Mouse (Mus musculus) left cerebral cortex, postnatal 36 days (tissue): Measurements from ENCODE around the gene Gsc. TPM values are rescaled to one million over a fixed set of nuclear protein-coding genes. Genes with fewer than 3 reads are reported as not detected.
A peak's percentile ranks its signal among the peaks of the same experiment; 100 is the strongest.
"Not testable (repeated sequence)": the region's sequence is repeated elsewhere in the genome, so short reads cannot be mapped to it uniquely, and the experiment has no call there.

Source experiments
- DNase-seq, 2 experiments: peaks; one replicate each; pipeline ENCODE4 v3.0.0; 2021 to 2022; ENCODE audit warnings: low spot score in 2 of 2, mixed read lengths in 1 of 2
- intact Hi-C: fragments of 180-260 bp; cut with DNase I; formaldehyde crosslinking; loops from one replicate; pipeline ENCODE4 v1.15.1; 2025
- total RNA-seq, 2 experiments: library from RNA; stranded (reverse); gene quantifications; 2 replicates each; pipeline ENCODE4 v1.2.3; 2021

Gene Gsc
- total RNA-seq, 2 experiments from 2014 or later = not detected

- intact Hi-C loops = no loop called here
- no peak for DNase-seq
These were observed 6.2 kb downstream of the Gsc start for GRCm38 (mm10) chr12:104466930-104467329.

GRCm38 (mm10) chr12:104461372-104461771 is 11.8 kb downstream of the Gsc start:
- DNase-seq = no peak
- intact Hi-C loops = no loop called here

GRCm38 (mm10) chr12:104459377-104459776 is 13.8 kb downstream of the Gsc start:
- intact Hi-C loops = no loop called here
- no peak for DNase-seq

GRCm38 (mm10) chr12:104453002-104453401 is 20.1 kb downstream of the Gsc start:
- DNase-seq = no peak
- intact Hi-C loops = no loop called here

- DNase-seq = no peak
- intact Hi-C loops = no loop called here
These were observed 22.9 kb downstream of the Gsc start for GRCm38 (mm10) chr12:104450257-104450656.

- intact Hi-C loops = no loop called here
- no peak for DNase-seq
These were observed 25.0 kb downstream of the Gsc start for GRCm38 (mm10) chr12:104448099-104448498.

GRCm38 (mm10) chr12:104447056-104447455 is 26.1 kb downstream of the Gsc start:
- intact Hi-C loops, DNase-seq: not testable (repeated sequence)

GRCm38 (mm10) chr12:104443716-104444115 is 29.4 kb downstream of the Gsc start:
- no peak for DNase-seq
- intact Hi-C loops = loop anchor here (5.0 kb wide), 1 partner anchor 254 kb away; no protein-coding TSS in a partner anchor

- DNase-seq = peak; percentile 78 to 88
- intact Hi-C loops = loop anchor here (1.0 to 5.0 kb wide), 2 partner anchors 257 to 499 kb away; no protein-coding TSS in a partner anchor
These were observed 32.9 kb downstream of the Gsc start for GRCm38 (mm10) chr12:104440087-104440760.

GRCm38 (mm10) chr12:104433951-104434735 is 39.0 kb downstream of the Gsc start:
- intact Hi-C loops = no loop called here
- DNase-seq = no peak

- intact Hi-C loops = no loop called here
- DNase-seq = no peak
These were observed 39.9 kb downstream of the Gsc start for GRCm38 (mm10) chr12:104433214-104433613.

GRCm38 (mm10) chr12:104431359-104431758 is 41.8 kb downstream of the Gsc start:
- no peak for DNase-seq
- intact Hi-C loops = no loop called here

- intact Hi-C loops = no loop called here
- no peak for DNase-seq
These were observed 46.2 kb downstream of the Gsc start for GRCm38 (mm10) chr12:104426915-104427314.

GRCm38 (mm10) chr12:104425591-104425990 is 47.5 kb downstream of the Gsc start:
- no peak for DNase-seq
- intact Hi-C loops = no loop called here

GRCm38 (mm10) chr12:104422615-104423392 is 50.3 kb downstream of the Gsc start:
- no peak for DNase-seq
- intact Hi-C loops = no loop called here

Other genes with a start within 250 kb of the Gsc start
- gene Serpina3g, start 237.1 kb downstream of the Gsc start, total RNA-seq = under 1 TPM in 1 of 2 experiments, not detected in 1; 0.57 TPM
- not detected for gene Serpina3i, start 210.2 kb downstream of the Gsc start, total RNA-seq
- gene Serpina3j, start 158.8 kb downstream of the Gsc start, total RNA-seq = not detected
- not detected for gene Serpina3k, start 134.8 kb downstream of the Gsc start, total RNA-seq
- not detected for gene Serpina3m, start 134.8 kb downstream of the Gsc start, total RNA-seq
- 10 to 100 TPM; 10.5 to 11.8 TPM for gene Serpina3n, start 66.6 kb downstream of the Gsc start, total RNA-seq